Mouse (Mus musculus) adrenal gland, postnatal 25 days (tissue): ENCODE measurements around the gene Palm. TPM values are rescaled to one million over a fixed set of nuclear protein-coding genes. Genes with fewer than 3 reads are reported as not detected.

Experiments used
- DNase-seq: peaks from one replicate; pipeline ENCODE4 v3.0.0; 2021; ENCODE audit warnings: mixed read lengths
- total RNA-seq: library from RNA; stranded (reverse); gene quantifications from 2 replicates; pipeline ENCODE4 v1.2.3, GENCODE M21; 2021

Palm gene
- total RNA-seq, 1 experiment from 2014 or later, result 99.3 TPM

DNA sequence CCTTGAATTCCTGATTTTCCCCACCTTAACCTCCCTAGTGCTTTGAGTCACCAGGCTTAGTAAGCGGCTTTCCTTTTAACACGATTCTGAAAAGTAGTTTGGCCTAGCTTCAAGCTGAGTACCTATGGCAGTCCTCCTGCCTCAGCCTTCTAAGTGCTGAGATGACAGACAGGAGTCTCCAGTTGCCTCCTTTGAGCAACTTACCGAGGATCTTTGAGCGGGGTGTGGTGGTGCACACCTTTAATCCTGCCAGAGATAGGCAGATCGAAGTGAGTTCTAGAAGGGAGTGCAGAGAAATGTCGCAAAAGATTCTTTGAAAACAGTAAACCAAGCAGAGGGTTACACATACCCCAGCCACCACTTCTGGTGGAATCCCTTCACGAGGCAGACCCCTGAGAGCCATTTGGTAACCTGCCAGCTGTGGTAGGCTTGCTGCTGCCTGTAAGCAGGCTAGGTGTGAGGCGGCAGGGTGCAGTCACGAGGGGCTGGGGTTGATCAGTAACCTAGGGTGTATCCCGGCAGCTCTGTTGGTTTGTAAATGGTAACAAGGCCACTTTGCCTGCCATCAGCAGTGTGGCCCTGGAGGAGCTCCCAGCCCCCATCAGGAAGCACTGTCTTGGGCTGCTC, 62.3 kb downstream of the Palm start:
- no peak for DNase-seq

GRCm38 (mm10) chr10:79856280-79856679, 62.9 kb downstream of the Palm start:
- DNase-seq, result no peak

DNA sequence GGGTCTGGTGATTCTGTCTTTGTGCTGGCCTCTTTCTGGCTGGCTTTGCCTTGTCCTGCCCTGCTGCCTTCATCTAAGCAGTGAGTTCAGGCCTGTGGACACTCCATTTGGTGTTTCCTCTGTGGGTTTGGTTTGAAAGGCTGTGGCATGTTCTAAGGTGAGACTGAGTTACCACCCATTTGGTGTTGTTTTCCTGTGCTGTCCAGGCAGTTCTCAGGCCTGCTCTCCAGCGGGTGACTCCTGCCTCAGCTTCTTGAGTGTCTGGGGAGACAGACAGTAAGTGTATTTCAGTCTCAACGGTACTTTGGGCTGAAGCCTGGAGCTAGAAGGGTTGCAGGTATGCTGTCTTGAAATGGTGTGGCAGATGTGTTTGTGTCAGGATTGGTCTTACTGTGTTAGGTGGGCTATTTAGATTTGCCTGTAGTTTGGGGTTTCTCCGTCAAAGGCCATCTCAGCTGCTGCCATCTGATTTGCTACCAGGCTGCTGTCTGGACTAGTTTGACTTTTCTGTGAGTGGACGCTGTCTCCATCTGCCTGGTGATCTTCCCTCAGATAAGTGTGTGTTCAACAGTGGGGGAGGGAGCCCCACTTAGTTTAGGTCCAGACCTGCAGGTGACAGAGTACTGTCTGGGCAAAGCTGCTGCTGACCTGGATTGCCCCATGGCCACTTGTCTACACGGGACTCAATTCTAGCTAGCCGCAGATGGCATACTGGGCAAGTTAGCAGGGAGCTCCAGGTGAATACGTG, 63.5 kb downstream of the Palm start:
- peak; percentile 8 for DNase-seq

- DNase-seq, result peak; percentile 68
These were observed 64.1 kb downstream of the Palm start for GRCm38 (mm10) chr10:79857452-79857811.

GRCm38 (mm10) chr10:79857894-79858293, 64.5 kb downstream of the Palm start:
- DNase-seq, result no peak

DNA sequence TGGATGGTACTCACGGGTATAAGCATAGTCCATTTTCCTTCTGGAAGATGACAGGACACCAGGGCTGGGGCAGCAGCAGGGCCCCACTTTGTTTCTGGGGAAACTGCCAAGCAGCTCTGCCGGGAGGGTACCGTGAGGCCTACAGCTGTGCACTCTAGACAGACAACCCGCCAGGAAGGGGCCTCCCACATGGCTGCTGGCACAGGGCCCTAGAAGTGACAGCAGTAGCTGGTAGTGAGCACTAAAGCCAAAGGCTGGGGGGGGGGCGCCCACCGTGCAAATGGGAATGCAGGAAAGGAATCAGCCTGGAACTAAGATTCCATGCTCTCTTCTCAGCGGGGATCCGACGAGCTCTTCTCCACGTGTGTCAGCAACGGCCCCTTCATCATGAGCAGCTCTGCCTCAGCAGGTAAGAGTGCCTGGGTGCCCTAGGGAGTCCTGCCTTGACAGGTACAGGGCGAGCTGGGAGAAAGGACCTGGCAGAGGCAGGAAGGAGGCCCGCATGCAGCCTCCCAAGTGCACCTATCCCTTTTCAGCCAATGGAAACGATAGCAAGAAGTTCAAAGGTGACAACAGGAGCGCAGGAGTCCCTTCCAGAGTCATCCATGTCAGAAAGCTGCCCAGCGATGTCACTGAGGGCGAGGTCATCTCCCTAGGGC, 65.2 kb downstream of the Palm start:
- peak; percentile 69 for DNase-seq

DNA sequence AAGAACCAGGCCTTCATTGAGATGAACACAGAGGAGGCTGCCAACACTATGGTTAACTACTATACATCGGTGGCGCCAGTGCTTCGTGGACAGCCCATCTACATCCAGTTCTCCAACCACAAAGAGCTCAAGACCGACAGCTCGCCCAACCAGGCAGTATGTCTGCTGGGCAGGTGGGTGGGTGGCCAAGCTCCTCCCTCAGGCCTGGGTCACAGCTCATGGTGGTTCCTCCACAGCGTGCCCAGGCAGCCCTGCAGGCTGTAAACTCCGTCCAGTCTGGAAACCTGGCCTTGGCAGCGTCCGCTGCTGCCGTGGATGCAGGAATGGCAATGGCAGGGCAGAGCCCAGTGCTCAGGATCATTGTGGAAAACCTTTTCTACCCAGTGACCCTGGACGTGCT, 65.7 kb downstream of the Palm start:
- DNase-seq, result no peak

- no peak for DNase-seq
These were observed 66.9 kb downstream of the Palm start for GRCm38 (mm10) chr10:79860079-79860911.

- no peak for DNase-seq
These were observed 68.1 kb downstream of the Palm start for GRCm38 (mm10) chr10:79861230-79862048.

DNA sequence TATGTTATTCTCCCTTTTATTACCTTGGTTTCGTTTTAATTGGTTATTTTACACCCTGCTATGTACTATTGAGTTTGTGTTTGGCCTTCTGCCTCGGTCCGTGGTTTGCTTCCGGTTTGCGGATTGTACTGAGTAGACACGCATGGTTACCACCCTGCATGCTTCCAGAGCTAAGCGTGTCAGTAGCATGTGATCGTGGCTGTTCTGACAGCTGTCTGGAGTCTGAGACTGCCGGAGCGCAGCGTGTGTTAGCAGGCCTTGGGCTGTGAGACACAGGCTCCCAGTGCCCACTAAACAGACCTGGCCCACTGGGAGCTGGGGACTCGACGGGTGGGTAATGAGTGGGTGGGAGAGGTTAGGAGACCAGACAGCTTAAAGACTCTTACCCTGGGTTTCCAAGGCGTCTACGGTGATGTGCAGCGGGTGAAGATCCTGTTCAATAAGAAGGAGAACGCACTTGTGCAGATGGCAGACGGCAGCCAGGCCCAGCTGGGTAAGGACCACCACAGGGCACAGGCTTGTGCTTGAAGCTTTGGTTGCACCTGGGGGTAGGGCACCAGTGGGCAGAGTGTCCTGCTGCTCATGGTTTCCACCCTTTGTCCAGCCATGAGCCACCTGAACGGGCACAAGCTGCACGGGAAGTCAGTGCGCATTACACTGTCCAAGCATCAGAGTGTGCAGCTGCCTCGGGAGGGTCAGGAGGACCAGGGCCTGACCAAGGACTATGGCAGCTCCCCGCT, 68.8 kb downstream of the Palm start:
- no peak for DNase-seq

GRCm38 (mm10) chr10:79862925-79863324, 69.6 kb downstream of the Palm start:
- no peak for DNase-seq

DNA sequence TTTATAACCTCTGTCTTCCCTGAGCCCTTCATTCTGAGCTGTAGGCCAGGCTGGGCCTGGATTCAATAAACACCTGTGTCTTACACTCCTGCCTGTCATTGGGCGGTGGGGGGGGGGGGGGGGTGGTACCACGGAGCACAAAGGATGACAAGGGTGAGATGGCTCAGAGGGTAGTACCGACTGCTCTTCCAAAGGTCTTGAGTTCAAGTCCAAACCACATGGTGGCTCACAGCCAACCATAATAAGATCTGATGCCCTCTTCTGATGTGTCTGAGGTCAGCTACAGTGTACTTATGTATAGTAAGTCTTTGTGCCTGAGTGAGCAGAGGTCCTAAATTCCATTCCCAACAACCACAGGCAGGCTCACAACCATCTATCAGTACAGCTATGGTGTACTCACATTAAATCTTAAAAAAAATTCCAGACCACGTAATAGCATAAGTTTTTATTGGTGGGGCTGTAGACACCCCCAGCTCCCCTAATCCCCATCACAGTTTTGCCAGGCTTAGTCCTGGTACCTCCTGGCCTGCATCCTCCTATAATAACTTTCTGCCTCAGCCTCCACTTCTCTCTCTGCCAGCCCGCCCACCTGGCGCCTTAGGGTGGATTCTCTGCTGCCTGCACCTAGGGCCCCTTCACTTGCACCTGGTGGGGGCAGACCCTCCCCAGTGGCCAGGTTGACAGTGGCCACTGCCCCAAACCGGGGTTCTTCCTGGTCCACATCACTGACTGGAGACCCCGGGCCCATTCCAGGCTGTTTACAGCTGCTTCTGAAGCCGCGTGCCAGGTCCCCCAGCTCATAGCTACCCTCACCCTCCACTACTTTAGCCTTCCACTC, 71.2 kb downstream of the Palm start:
- no peak for DNase-seq

GRCm38 (mm10) chr10:79865189-79865601, 71.8 kb downstream of the Palm start:
- DNase-seq, result no peak

- no peak for DNase-seq
These were observed 72.5 kb downstream of the Palm start for GRCm38 (mm10) chr10:79865801-79866295.

DNA sequence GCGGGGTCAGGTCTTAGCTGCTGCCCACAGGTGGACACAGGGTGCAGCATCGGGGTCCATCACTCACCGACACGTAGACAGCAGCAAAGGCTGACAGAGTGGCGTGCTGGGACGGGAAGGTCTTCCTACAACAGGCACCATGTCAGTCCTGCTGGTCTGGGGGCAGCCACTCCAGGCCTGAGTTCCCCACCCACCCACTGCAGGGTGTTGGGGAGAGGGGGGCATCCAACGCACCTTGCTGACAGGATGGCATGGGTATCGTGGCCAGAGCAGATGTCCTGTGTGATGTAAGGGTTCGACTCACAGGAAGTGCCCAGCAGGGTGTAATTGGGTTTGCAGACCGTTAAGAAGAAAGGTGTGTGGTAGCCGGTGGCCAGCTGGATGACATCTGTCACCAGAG, 73.2 kb downstream of the Palm start:
- no peak for DNase-seq
